Mouse (Mus musculus): ENCODE data around the gene Paqr3.

GRCm38 (mm10) chr5:97045260-97045659 lies 66.1 kb downstream of the Paqr3 start:
- no peak for TF ChIP-seq CTCF (IDR thresholded peaks at IDR 0.05)
- no peak for TF ChIP-seq POLR2A (IDR thresholded peaks at IDR 0.05; ENCODE audit: insufficient read depth, low read depth, low read length)
